Mouse (Mus musculus) adrenal gland (tissue): ENCODE measurements at regions not wholly inside any gene's neighbourhood (a gene's known extent, or its start where the extent isn't known, plus 50 kb on each side); places are given as distances from the start of the nearest gene placed in this dataset.
"Not testable (repeated sequence)": the region's sequence is repeated elsewhere in the genome, so short reads cannot be mapped to it uniquely, and the experiment has no call there.

Experiments
- intact Hi-C: fragments of 180-260 bp; cut with DNase I; formaldehyde crosslinking; loops from one replicate; pipeline ENCODE4 v1.15.1; 2025

- intact Hi-C loops = no loop called here
These were observed 196.4 kb upstream of the Gdi2 start for GRCm38 (mm10) chr13:3341416-3341815.

DNA sequence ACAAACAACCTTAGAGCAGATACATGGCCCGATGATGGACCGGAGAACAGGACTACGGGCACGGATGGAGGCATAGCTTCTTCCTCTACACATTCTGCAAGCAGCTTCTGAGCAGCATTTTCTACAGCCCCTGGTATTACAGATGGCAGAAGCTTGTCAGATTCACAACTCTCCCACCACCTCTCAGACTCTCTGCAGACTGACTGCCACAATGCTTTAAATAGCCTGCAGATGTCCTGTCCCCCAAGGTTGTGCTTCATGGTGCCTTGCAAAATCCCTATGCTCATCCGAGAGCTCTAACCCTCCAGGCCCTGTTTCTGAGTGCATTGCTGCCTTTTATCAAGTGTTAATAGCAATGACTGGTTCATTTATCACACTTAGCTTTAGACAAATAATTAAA, 194.3 kb upstream of the Gdi2 start:
- intact Hi-C loops = no loop called here

GRCm38 (mm10) chr13:3354912-3355311, 183.0 kb upstream of the Gdi2 start:
- intact Hi-C loops = not testable (repeated sequence)

DNA sequence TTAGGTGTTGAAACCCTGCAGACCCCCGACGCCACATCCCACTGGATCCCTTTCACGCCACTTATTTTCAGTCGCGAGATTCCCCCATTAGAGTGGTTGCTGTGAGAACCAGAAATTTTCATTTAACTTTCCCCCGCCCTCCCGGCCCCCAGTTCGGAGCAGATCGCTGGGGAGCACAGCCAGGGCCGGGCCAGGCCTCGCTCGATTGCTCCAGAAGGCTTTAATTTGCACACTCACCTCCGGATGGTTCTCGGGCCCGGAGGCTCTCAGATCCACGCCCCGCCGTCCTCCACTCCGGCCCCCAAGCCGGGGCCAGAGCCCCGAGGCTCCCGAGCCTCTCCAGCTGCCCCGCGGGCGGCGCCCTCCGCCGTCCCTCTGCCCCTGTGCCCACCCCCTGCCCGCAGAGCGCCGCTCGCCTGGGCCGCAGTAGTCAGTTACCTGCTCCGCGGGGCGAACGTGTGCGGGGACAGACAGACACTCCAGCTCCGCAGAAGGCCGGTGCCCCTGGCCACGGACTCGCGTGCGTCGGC, 179.7 kb upstream of the Gdi2 start:
- intact Hi-C loops = no loop called here

DNA sequence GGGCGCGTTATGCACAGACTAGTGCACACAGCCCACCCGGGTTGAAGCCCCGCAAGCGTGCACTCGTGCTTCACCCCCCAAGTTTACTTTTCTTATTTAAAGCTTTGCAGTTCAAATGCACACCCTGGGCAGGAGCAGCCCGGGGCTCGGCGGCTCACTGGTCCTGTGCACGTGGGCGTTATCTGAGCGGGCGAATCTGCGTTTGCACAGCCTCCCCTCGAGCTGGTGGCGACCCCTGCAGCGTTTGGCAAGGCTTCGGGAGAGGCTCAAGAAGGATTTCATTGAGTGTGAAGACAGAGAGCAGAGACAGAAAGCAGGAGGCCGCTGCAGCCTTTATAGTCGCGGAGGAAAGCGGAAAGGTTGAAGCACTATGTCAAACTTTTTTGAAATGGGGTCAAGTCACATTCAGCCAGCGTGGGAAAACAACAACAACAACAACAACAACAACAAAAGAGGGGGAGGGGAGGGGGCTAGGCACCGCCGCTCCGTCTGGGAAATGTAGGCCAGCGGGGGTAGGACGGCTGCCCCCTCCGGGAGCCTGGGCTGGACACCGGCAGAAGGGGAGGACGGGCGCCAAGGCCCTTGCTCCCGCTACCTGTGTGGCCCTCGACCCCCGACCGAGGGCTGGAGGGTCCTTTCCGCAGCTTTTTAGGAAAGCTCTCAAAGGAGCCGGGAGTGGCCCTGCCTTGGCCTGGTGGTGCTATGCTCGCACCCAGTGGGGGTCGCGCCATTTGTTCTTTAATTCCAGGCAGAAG, 178.7 kb upstream of the Gdi2 start:
- intact Hi-C loops = no loop called here

DNA sequence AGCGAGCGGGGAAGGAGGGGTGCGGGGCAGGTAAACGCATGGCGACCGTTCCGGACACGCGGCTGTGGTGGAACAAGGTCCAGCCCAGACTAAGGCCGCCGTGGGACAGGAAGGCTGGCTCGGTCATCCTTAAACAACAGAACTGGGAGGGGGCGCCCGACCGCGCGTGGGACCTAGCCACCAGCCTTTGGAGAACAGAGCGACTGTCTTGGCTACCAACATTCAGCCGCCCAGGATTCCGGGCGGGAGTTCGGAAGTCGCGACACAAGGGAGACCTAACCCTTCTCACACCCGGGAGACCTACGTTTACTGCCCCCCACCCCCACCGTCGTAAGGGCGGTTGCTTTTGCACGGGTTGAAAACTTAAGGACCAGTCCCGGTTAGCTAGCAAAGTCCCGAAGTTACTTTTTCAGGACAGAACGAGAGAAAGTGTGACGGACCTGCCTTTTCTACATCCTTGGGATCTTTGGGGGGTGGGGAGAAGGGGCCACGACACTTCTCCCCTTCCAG, 178.1 kb upstream of the Gdi2 start:
- intact Hi-C loops = not testable (repeated sequence)

DNA sequence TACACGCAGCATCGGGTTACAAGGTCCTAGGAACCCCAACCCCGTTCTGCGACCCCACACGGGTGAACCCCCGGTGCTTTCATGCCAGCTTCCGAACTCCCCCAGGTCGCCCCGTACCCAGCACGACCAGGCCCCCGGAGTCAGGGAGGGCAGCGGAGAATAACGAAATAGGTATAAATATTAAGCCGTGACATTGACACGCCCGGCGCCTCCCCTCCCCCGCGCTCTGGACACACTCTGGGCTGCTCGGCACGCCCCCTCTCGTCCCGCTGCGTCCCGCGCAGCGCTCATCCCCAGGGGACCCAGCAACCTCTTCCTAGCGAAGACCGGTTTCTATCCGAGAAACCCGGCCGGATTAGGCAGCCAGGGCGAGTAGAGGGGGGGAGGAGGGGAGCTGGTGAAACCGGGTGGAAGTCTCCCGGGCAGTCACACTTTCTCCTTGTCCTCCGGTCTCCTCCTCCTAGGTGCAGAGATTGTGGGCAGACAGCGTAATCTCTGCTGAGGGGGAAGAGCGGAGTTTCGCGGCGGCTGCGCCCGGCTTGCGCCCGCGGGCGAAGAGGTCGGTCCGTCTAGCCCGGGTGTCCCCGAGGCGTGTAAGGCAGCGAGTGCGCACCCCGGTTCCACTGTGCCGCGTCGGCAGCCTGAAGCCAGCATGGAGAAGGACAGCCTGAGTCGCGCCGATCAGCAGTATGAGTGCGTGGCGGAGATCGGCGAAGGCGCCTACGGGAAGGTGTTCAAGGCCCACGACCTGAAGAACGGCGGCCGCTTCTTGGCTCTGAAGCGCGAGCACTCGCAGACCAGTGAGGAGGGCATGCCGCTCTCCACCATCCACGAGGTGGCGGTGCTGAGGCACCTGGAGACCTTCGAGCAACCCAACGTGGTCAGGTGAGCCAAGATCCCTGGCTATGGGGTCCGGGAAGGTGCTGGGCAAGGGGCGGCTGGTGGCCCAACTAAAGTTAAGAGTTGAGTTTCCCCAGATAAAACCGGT, 177.1 kb upstream of the Gdi2 start:
- intact Hi-C loops = no loop called here

GRCm38 (mm10) chr13:3372701-3373100, 165.2 kb upstream of the Gdi2 start:
- intact Hi-C loops = no loop called here

GRCm38 (mm10) chr13:3373522-3374220, 164.2 kb upstream of the Gdi2 start:
- intact Hi-C loops = not testable (repeated sequence)

DNA sequence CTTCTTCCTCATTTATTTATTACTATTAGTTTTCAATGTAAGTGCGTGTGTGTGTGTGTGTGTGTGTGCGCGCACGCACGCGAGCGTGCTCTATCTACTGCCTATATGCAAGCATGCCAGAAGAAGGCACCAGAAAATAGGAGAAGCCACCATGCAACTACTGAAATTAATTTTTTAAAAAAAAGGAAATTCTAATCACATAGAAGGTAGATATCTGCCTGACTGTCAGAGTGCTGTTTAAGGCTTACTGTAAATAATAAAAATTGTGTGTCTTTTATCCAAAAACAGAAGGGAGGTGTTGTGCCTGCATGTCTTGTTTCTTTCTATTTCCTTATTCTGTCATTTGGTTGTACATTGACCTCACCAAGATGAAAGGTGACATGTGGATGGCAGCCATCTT, 163.1 kb upstream of the Gdi2 start:
- intact Hi-C loops = no loop called here

- intact Hi-C loops = not testable (repeated sequence)
These were observed 160.1 kb upstream of the Gdi2 start for GRCm38 (mm10) chr13:3377801-3378200.

GRCm38 (mm10) chr13:3405783-3406182, 132.1 kb upstream of the Gdi2 start:
- intact Hi-C loops = loop anchor here (5.0 to 10.0 kb wide), 4 partner anchors 112 to 492 kb away; partner anchors contain the start of gene Asb13

DNA sequence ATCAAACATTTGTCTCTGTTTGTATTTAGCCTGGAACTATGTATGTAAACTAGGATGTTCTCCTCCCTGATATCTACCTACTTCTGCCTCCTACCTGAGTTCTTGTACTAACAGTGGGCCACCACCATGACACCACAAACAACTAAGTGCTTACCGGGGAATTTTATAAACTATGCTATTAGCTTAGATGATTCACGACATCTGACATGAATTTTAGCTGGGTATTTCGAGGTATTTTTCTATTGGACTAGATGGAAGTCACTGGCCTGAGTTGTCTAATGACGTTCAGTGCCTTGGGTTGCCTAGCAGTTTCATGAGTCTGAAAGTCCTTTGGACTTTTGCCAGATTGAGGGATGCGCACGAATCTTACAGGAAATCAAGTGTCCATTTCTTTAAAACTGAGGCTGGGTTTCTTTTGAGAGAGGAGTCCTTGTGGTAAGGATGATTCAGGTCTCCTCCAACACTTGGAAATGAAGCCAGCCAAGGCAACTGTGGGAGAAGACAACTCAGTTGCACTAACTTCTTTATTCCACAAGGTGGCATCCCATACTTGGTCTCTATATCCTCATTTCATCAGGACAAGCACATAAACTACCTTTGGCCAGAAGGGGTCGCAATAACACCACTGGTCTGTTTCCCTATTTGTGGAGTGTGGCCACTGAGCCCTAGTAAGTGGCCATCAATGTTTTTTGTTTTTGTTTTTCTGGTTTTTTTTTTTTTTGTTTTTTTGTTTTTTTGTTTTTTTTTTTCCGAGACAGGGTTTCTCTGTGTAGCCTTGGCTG, 131.4 kb upstream of the Gdi2 start:
- intact Hi-C loops = loop anchor here (5.0 to 10.0 kb wide), 4 partner anchors 111 to 491 kb away; partner anchors contain the start of gene Asb13

DNA sequence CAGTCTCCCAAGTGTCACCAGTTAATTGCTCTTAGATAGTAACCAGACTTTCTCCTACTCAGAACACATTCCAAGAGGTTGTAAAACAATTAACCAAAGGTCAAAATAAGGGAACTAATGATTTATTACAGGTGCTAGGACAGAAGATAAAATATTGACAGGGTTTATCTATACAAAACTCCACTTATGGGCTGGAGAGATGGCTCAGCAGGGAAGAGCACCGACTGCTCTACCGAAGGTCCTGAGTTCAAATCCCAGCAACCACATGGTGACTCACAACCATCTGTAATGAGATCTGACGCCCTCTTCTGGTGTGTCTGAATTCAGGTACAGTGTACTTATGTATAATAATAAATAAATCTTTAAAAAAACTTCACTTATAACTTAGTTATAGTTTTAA, 127.6 kb upstream of the Gdi2 start:
- intact Hi-C loops = not testable (repeated sequence)

GRCm38 (mm10) chr13:3417026-3417425, 120.8 kb upstream of the Gdi2 start:
- intact Hi-C loops = no loop called here

GRCm38 (mm10) chr13:3455374-3455773, 82.5 kb upstream of the Gdi2 start:
- intact Hi-C loops = not testable (repeated sequence)

- intact Hi-C loops = no loop called here
These were observed 61.0 kb upstream of the Gdi2 start for GRCm38 (mm10) chr13:3476884-3477283.

DNA sequence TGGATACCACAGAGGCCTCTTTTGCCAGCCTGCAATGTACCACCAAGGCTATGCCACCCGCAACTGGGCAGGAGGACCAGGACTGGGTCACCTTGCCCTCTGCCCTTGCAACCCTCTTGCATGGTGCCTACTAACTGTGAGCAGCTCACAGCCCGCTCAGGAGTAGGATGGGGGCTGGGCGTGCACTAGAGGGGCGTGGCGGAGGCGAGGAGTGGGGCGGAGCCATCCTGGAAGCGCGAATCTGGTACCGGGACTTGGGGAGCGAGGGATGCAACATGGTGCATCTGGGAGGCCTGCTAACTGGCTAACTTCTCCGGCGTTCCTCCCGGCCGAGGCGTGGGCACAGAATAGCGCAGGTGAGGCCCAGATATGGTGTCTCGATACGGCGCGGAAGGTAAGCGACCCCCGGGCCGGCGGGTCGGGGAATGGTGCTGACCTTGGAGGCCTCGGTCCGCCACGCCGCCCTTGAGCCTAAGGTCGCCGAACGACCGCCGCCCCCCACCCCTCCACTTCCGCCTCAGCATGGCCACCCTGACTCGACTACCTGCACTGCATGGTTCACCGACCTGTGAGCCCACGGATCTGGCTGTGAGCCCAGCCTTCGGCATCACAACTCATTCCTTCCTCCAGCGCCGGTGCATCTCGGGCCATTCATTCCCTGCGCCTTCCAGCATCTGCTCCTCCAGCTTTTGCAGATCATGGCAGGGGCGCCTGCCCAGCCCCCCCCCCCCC, 59.7 kb upstream of the Gdi2 start:
- intact Hi-C loops = no loop called here
